Mouse (Mus musculus) kidney, postnatal 0 days (tissue): ENCODE results near the gene Myo16. TPM values are rescaled to one million over a fixed set of nuclear protein-coding genes. Genes with fewer than 3 reads are reported as not detected.

Experiments used
- ATAC-seq: fragments of 200-750 bp; cut with Nextera tagmentation; replicated peaks from 2 replicates; pipeline ENCODE4 v1.8.0; 2017; ENCODE audit warnings: low read depth, moderate number of reproducible peaks, moderate TSS enrichment, moderate library complexity; ENCODE audit not compliant: low FRiP score
- DNase-seq: peaks from one replicate; pipeline ENCODE4 v3.0.0-alpha.2; 2016; ENCODE audit warnings: low spot score
- H3K27ac ChIP-seq: fragments of 300-500 bp; sonication (generic); 2 replicates; pipeline ENCODE4 v1.5.1; 2014; ENCODE audit warnings: mild to moderate bottlenecking
- H3K27me3 ChIP-seq: fragments of 300-500 bp; sonication (generic); 2 replicates; pipeline ENCODE4 v1.6.1; 2014; ENCODE audit warnings: low read length, mixed read lengths; ENCODE audit not compliant: insufficient read depth
- H3K36me3 ChIP-seq: fragments of 300-500 bp; sonication (generic); 2 replicates; pipeline ENCODE4 v1.6.1; 2014; ENCODE audit warnings: low read length, mixed read lengths; ENCODE audit not compliant: insufficient read depth
- H3K4me1 ChIP-seq: fragments of 300-500 bp; sonication (generic); replicated peaks from 2 replicates; pipeline ENCODE4 v1.6.1; 2014; ENCODE audit warnings: antibody characterized with exemption, low read length, mixed read lengths; ENCODE audit not compliant: insufficient read depth
- H3K4me2 ChIP-seq: fragments of 300-500 bp; sonication (generic); 2 replicates; pipeline ENCODE4 v1.6.1; 2014; ENCODE audit warnings: mild to moderate bottlenecking, low read length, moderate library complexity, mixed read lengths
- H3K4me3 ChIP-seq: fragments of 300-500 bp; sonication (generic); replicated peaks from 2 replicates; pipeline ENCODE4 v1.5.1; 2014; ENCODE audit warnings: low read depth, low read length
- H3K9ac ChIP-seq: fragments of 300-500 bp; sonication (generic); 2 replicates; pipeline ENCODE4 v1.6.1; 2014; ENCODE audit warnings: low read depth, low read length
- H3K9me3 ChIP-seq: fragments of 300-500 bp; sonication (generic); replicated peaks from 2 replicates; pipeline ENCODE4 v1.6.1; 2016; ENCODE audit warnings: low read length, inconsistent platforms, mixed read lengths
- CTCF ChIP-seq: IDR thresholded peaks from 2 replicates; pipeline ENCODE4 v1.5.1; 2016; ENCODE audit warnings: antibody characterized with exemption, low read depth, mild to moderate bottlenecking, moderate library complexity
- WGBS: fragments of 180-500 bp; shearing (Covaris S2); extraction: QIAGEN DNeasy Blood & Tissue Kit; methylation state at CpG from one replicate; pipeline ENCODE4 v1.1.7; 2014; 5-methylcytosine and 5-hydroxymethylcytosine counted together
- polyA plus RNA-seq: library from polyadenylated mRNA; unstranded; fragments of >200 nt; fragmentation: Nextera tagmentation; extraction: Ambion mirVana; gene quantifications from 2 replicates; pipeline ENCODE4 v1.2.1, GENCODE M21; 2015

Gene Myo16
- polyA plus RNA-seq, 1 experiment from 2014 or later, result 0.08 TPM

GRCm38 (mm10) chr8:10200042-10200441, 46.3 kb downstream of the Myo16 start:
- Histone ChIP-seq H3K4me3 (no peak overlapping the region), H3K9me3 (no peaks in the 10 kb centered on the region), H3K9ac (no peak overlapping the region), H3K27ac (no peak overlapping the region), H3K4me1 (no peaks in the 10 kb centered on the region), H3K4me2 (no peak overlapping the region), H3K36me3 (no peaks in the 10 kb centered on the region), H3K27me3 (no peaks in the 10 kb centered on the region)
- DNase-seq (no peak), ATAC-seq (no peak)
- no peak for TF ChIP-seq CTCF
- WGBS, result 70% methylated on average over 8 of the region's 8 CpGs

GRCm38 (mm10) chr8:10215023-10215422, 61.3 kb downstream of the Myo16 start:
- no peak overlapping the region for H3K27ac ChIP-seq
- H3K4me2 ChIP-seq, result no peak overlapping the region
- no peak for TF ChIP-seq CTCF
- H3K36me3 ChIP-seq, result no peaks in the 10 kb centered on the region
- no peaks in the 10 kb centered on the region for H3K27me3 ChIP-seq
- ATAC-seq, result no peak
- H3K9ac ChIP-seq, result no peak overlapping the region
- H3K9me3 ChIP-seq, result no peaks in the 10 kb centered on the region
- H3K4me1 ChIP-seq, result no peaks in the 10 kb centered on the region
- no peak for DNase-seq
- H3K4me3 ChIP-seq, result no peak overlapping the region
- 85% methylated on average over 3 of the region's 3 CpGs for WGBS

GRCm38 (mm10) chr8:10219761-10220276, 66.1 kb downstream of the Myo16 start:
- DNase-seq, result no peak
- WGBS, result 76% methylated on average over 5 of the region's 5 CpGs
- Histone ChIP-seq H3K9me3 (no peaks in the 10 kb centered on the region), H3K27ac (no peak overlapping the region), H3K4me3 (no peak overlapping the region), H3K27me3 (no peaks in the 10 kb centered on the region), H3K4me2 (no peak overlapping the region), H3K4me1 (0 out of 2 replicates have a peak, but pooled peaks cover 4% of the 10 kb centered on the region), H3K9ac (no peak overlapping the region), H3K36me3 (no peaks in the 10 kb centered on the region)
- no peak for TF ChIP-seq CTCF
- ATAC-seq, result no peak

- no peak for DNase-seq
Observed at GRCm38 (mm10) chr8:10222770-10223169, 69.1 kb downstream of the Myo16 start.

GRCm38 (mm10) chr8:10223528-10224194, 70.0 kb downstream of the Myo16 start:
- H3K9ac ChIP-seq, result no peak overlapping the region
- no peak overlapping the region for H3K4me3 ChIP-seq
- ATAC-seq (no peak), DNase-seq (peak; percentile 40)
- no peak overlapping the region for H3K27ac ChIP-seq
- no peaks in the 10 kb centered on the region for H3K36me3 ChIP-seq
- no peak overlapping the region for H3K4me2 ChIP-seq
- TF ChIP-seq CTCF, result no peak
- no peaks in the 10 kb centered on the region for H3K27me3 ChIP-seq
- 0 out of 2 replicates have a peak, but pooled peaks cover 4% of the 10 kb centered on the region for H3K4me1 ChIP-seq
- H3K9me3 ChIP-seq, result no peaks in the 10 kb centered on the region
- 31% methylated on average over 6 of the region's 6 CpGs for WGBS

More at GRCm38 (mm10) chr8:10222770-10223169, 69.1 kb downstream of the Myo16 start:
- no peak for TF ChIP-seq CTCF
- no peaks in the 10 kb centered on the region for H3K27me3 ChIP-seq
- H3K27ac ChIP-seq, result no peak overlapping the region
- H3K4me1 ChIP-seq, result 0 out of 2 replicates have a peak, but pooled peaks cover 4% of the 10 kb centered on the region
- ATAC-seq, result no peak
- H3K4me3 ChIP-seq, result no peak overlapping the region
- no peak overlapping the region for H3K4me2 ChIP-seq
- WGBS, result 48% methylated on average over 2 of the region's 2 CpGs
- no peaks in the 10 kb centered on the region for H3K36me3 ChIP-seq
- H3K9ac ChIP-seq, result no peak overlapping the region
- H3K9me3 ChIP-seq, result no peaks in the 10 kb centered on the region

GRCm38 (mm10) chr8:10224305-10224971, 70.7 kb downstream of the Myo16 start:
- 50% methylated on average over 10 of the region's 10 CpGs for WGBS
- no peaks in the 10 kb centered on the region for H3K36me3 ChIP-seq
- no peaks in the 10 kb centered on the region for H3K9me3 ChIP-seq
- H3K27me3 ChIP-seq, result no peaks in the 10 kb centered on the region
- no peak overlapping the region for H3K4me3 ChIP-seq
- TF ChIP-seq CTCF, result no peak
- no peak for ATAC-seq
- H3K4me2 ChIP-seq, result no peak overlapping the region
- H3K4me1 ChIP-seq, result 0 out of 2 replicates have a peak, but pooled peaks cover 4% of the 10 kb centered on the region
- no peak overlapping the region for H3K9ac ChIP-seq
- no peak overlapping the region for H3K27ac ChIP-seq
- DNase-seq, result no peak
